ENCODE assay signal across 8 mouse cellular contexts in the genomic region with DNA sequence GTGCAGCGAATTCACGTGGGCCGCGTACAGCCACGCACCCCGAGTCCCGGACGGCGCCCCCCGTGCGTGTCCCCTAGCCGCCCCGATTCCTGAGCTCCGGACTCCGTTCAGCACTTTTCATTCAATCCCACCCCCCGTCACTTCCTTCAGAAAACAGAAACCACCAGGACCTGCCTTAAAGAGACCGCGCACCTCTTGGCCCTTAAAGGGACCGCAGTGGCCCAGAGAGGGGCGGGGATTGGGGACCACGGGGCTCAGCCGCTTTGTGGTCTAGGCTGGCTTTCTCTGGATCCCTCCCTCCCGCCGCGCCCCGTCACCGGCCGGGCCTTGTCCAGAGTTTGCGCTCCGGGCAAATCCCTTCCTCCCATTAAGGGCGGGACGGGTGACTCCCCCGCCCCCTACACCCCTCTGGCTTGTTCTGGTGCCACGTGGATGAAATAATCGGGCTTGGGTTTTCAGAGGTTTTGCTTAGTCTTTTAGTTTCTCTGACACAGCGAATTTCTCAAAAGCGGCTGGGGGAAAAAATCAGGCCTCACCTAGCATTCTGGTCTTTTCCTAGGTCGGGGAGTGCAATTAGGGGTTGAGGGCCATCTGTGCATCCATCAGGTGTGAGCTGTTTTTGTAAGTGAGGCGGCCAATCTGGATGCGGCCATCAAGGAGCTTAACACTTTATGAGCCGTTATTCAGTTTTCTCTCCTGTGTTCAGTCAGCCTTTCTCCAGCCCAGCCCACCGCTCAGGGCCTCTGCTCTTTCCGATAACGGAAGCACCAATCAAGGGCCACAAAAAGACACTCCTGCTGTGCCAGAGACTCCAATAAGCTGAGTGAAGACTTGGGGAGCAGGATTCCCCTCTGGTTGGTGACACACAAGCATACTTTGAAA. TPM values are rescaled to one million over a fixed set of nuclear protein-coding genes. Genes with fewer than 3 reads are reported as not detected.
DNase-seq lines count a peak whose midpoint lies in the region; ATAC-seq and TF ChIP-seq lines count a peak whose summit lies in the region.

Gene Oaf (minus strand): TSS at position 200 of the 882 bp plus-strand sequence.

- peaks cover 31% of the 10 kb centered on the region for H3K36me3 ChIP-seq in G1E (replicated peaks)
- H3K36me3 ChIP-seq in forebrain, embryonic 15.5 days = no peaks in the 10 kb centered on the region
- peaks cover 13% of the 10 kb centered on the region for H3K36me3 ChIP-seq in liver, embryonic 15.5 days (replicated peaks)
- no peaks in the 10 kb centered on the region for H3K36me3 ChIP-seq in neural tube, embryonic 12.5 days

- peak within 1 kb of the TSS; percentile 88 for H3K4me2 ChIP-seq in forebrain, embryonic 15.5 days (replicated peaks)
- H3K4me2 ChIP-seq in liver, embryonic 15.5 days = peak within 1 kb of the TSS; percentile 95
- H3K4me2 ChIP-seq in neural tube, embryonic 12.5 days (replicated peaks) = peak within 1 kb of the TSS; percentile 83

- WGBS in forebrain, embryonic 15.5 days = 1% methylated on average over 44 of the region's 44 CpGs
- 8% methylated on average over 44 of the region's 44 CpGs for WGBS in large intestine, adult 2 months
- WGBS in liver, embryonic 15.5 days (ENCODE audit: insufficient replicate concordance) = 1% methylated on average over 44 of the region's 44 CpGs
- 2% methylated on average over 44 of the region's 44 CpGs for WGBS in neural tube, embryonic 12.5 days

- H3K4me1 ChIP-seq in G1E (ENCODE audit: insufficient read depth, low read depth, low read length) = peaks cover 79% of the 10 kb centered on the region
- peaks cover 19% of the 10 kb centered on the region for H3K4me1 ChIP-seq in forebrain, embryonic 15.5 days
- peaks cover 97% of the 10 kb centered on the region for H3K4me1 ChIP-seq in liver, embryonic 15.5 days (replicated peaks)
- H3K4me1 ChIP-seq in neural tube, embryonic 12.5 days = peaks cover 17% of the 10 kb centered on the region

- no peak for TF ChIP-seq CTCF in G1E (IDR thresholded peaks at IDR 0.05; ENCODE audit: low read depth, low read length)

- intact Hi-C loops in heart, postnatal 10 days (cut with DNase I) = loop anchor here (2.0 kb wide), 1 partner anchor 25 kb away; no protein-coding TSS in a partner anchor

- no peaks in the 10 kb centered on the region for H3K27me3 ChIP-seq in G1E (ENCODE audit: insufficient read depth, low read length)
- peaks cover 25% of the 10 kb centered on the region for H3K27me3 ChIP-seq in forebrain, embryonic 15.5 days
- no peaks in the 10 kb centered on the region for H3K27me3 ChIP-seq in liver, embryonic 15.5 days
- peaks cover 31% of the 10 kb centered on the region for H3K27me3 ChIP-seq in neural tube, embryonic 12.5 days (replicated peaks)

- H3K9me3 ChIP-seq in G1E (replicated peaks) = no peaks in the 10 kb centered on the region; the same call in 1 of the 2 replicates
- H3K9me3 ChIP-seq in forebrain, embryonic 15.5 days = no peaks in the 10 kb centered on the region
- H3K9me3 ChIP-seq in liver, embryonic 15.5 days (replicated peaks) = no peaks in the 10 kb centered on the region
- no peaks in the 10 kb centered on the region for H3K9me3 ChIP-seq in neural tube, embryonic 12.5 days

- DNase-seq in G1E (ENCODE audit: low spot score) = peak; percentile 55
- DNase-seq in cerebellum, adult 18-20 months = peak; percentile 20 to 34
- DNase-seq in heart, postnatal 10 days = peak; percentile 91 to 92
- DNase-seq in large intestine, adult 2 months (ENCODE audit: low read depth, low spot score) = no peak
- peak; percentile 92 for DNase-seq in testis, postnatal 10 days (ENCODE audit: low spot score)

- peak; percentile 58 for ATAC-seq in G1E (ENCODE audit: extremely low read depth, insufficient number of reproducible peaks, low FRiP score, poor library complexity, severe bottlenecking)
- peak; percentile 85 for ATAC-seq in forebrain, embryonic 15.5 days (replicated peaks)
- peak; percentile 79 for ATAC-seq in liver, embryonic 15.5 days (ENCODE audit: insufficient read depth)
- ATAC-seq in neural tube, embryonic 12.5 days (ENCODE audit: low FRiP score, low read depth) = peak; percentile 76

- peak within 1 kb of the TSS; percentile 85 for H3K4me3 ChIP-seq in G1E (ENCODE audit: low read depth, low read length)
- peak within 1 kb of the TSS; percentile 54 for H3K4me3 ChIP-seq in forebrain, embryonic 15.5 days
- peak within 1 kb of the TSS; percentile 84 for H3K4me3 ChIP-seq in liver, embryonic 15.5 days (replicated peaks)
- H3K4me3 ChIP-seq in neural tube, embryonic 12.5 days = peak within 1 kb of the TSS; percentile 69

- H3K9ac ChIP-seq in forebrain, embryonic 15.5 days (replicated peaks) = peak within 1 kb of the TSS; percentile 49
- peak within 1 kb of the TSS; percentile 87 for H3K9ac ChIP-seq in liver, embryonic 15.5 days
- H3K9ac ChIP-seq in neural tube, embryonic 12.5 days = peak within 1 kb of the TSS; percentile 67

- H3K27ac ChIP-seq in forebrain, embryonic 15.5 days (replicated peaks) = 0 out of 2 replicates have a peak within 1 kb of the TSS, but pooled peaks have one; percentile 13
- peak within 1 kb of the TSS; percentile 93 for H3K27ac ChIP-seq in liver, embryonic 15.5 days (replicated peaks)
- peak within 1 kb of the TSS; percentile 37; the same call in 1 of the 2 replicates for H3K27ac ChIP-seq in neural tube, embryonic 12.5 days

RNA-seq across cellular contexts. Expression of gene Oaf, which starts in this region (rescaled TPM):
- total RNA-seq in G1E (2014; fragmentation: Nextera tagmentation) (15.2 and 29.5 TPM in 2 replicates), G1E (2017) (22.1 and 28.8 TPM in 2 replicates)
- polyA plus RNA-seq in G1E (2012) = 24.2 and 26.9 TPM in 2 replicates
- 6.6 and 6.9 TPM in 2 replicates for polyA plus RNA-seq in forebrain, embryonic 15.5 days (2015; fragmentation: Nextera tagmentation; extraction: Ambion mirVana)
- total RNA-seq in heart, postnatal 10 days (2021) = 10 to 100 TPM; 24.3 to 28.6 TPM
- 42.6 and 45.6 TPM in 2 replicates for polyA plus RNA-seq in large intestine, adult 2 months (2012; rRNA removed)
- 26.8 and 30.0 TPM in 2 replicates for polyA plus RNA-seq in liver, embryonic 15.5 days (2015; fragmentation: Nextera tagmentation; extraction: Ambion mirVana)
- polyA plus RNA-seq in neural tube, embryonic 12.5 days (2016; fragmentation: Nextera tagmentation; extraction: Ambion mirVana) = 37.2 and 40.0 TPM in 2 replicates

Comparison
In these comparisons a context has a peak if more than half of its experiments do, and no peak if none do; other contexts are left out.
1. H3K27ac ChIP-seq: peak in every context shown above with its lines; median percentile 93 in liver, embryonic 15.5 days; 37 in neural tube, embryonic 12.5 days; 13 in forebrain, embryonic 15.5 days.